Mouse (Mus musculus): ENCODE results near the gene H2afz. TPM values are rescaled to one million over a fixed set of nuclear protein-coding genes. Genes with fewer than 3 reads are reported as not detected.

H2afz gene
- polyA plus RNA-seq, 1 experiment from 2014 or later = 2,195 TPM

- Histone ChIP-seq H3K27me3 (no peaks in the 10 kb centered on the region), H3K4me3 (peak overlapping the region; percentile 87), H3K27ac (peak overlapping the region; percentile 98), H3K9me3 (no peaks in the 10 kb centered on the region), H3K9ac (peak overlapping the region; percentile 94), H3K4me2 (peak overlapping the region; percentile 48), H3K36me3 (0 out of 2 replicates have a peak, but pooled peaks cover 4% of the 10 kb centered on the region), H3K4me1 (peaks cover 28% of the 10 kb centered on the region)
- ATAC-seq (ENCODE audit: borderline replicate concordance, extremely low read depth, low FRiP score, low TSS enrichment) = peak; percentile 36
- under 1% methylated on average over 73 of the region's 74 CpGs for WGBS
Observed at GRCm38 (mm10) chr3:137864988-137865982, 998 bp downstream of the H2afz start.

GRCm38 (mm10) chr3:137867133-137867436, 2.8 kb downstream of the H2afz start:
- 0 out of 2 replicates have a peak, but pooled peaks cover 4% of the 10 kb centered on the region for H3K36me3 ChIP-seq
- H3K27ac ChIP-seq = peak overlapping the region; percentile 100
- ATAC-seq (ENCODE audit: borderline replicate concordance, extremely low read depth, low FRiP score, low TSS enrichment) = no peak
- H3K9ac ChIP-seq = peak overlapping the region; percentile 98
- 0% methylated on average over 2 of the region's 2 CpGs for WGBS
- H3K4me3 ChIP-seq = peak overlapping the region; percentile 86
- H3K27me3 ChIP-seq = no peaks in the 10 kb centered on the region
- peak overlapping the region; percentile 88 for H3K4me2 ChIP-seq
- peaks cover 18% of the 10 kb centered on the region for H3K4me1 ChIP-seq
- H3K9me3 ChIP-seq = no peaks in the 10 kb centered on the region

GRCm38 (mm10) chr3:137867437-137868093, 3.3 kb downstream of the H2afz start, which contains the start of gene Dnajb14:
Gene Dnajb14 (plus strand): TSS chr3:137867675.
- Histone ChIP-seq H3K4me2 (peak within 1 kb of the TSS; percentile 88), H3K27ac (peak within 1 kb of the TSS; percentile 100), H3K4me1 (peaks cover 18% of the 10 kb centered on the region), H3K9me3 (no peaks in the 10 kb centered on the region), H3K9ac (peak within 1 kb of the TSS; percentile 98), H3K36me3 (0 out of 2 replicates have a peak, but pooled peaks cover 4% of the 10 kb centered on the region), H3K4me3 (peak within 1 kb of the TSS; percentile 86), H3K27me3 (no peaks in the 10 kb centered on the region)
- WGBS = under 1% methylated on average over 77 of the region's 94 CpGs
- peak; percentile 46; the same call in 1 of the 2 replicates for ATAC-seq (ENCODE audit: borderline replicate concordance, extremely low read depth, low FRiP score, low TSS enrichment)

- Histone ChIP-seq H3K27ac (peak overlapping the region; percentile 100), H3K4me3 (peak overlapping the region; percentile 86), H3K4me1 (peaks cover 15% of the 10 kb centered on the region), H3K27me3 (no peaks in the 10 kb centered on the region), H3K9me3 (no peaks in the 10 kb centered on the region), H3K36me3 (0 out of 2 replicates have a peak, but pooled peaks cover 4% of the 10 kb centered on the region), H3K9ac (peak overlapping the region; percentile 98), H3K4me2 (peak overlapping the region; percentile 88)
- ATAC-seq (ENCODE audit: borderline replicate concordance, extremely low read depth, low FRiP score, low TSS enrichment) = 0 out of 2 replicates have a peak, but pooled peaks have one; percentile 9
- WGBS = 3% methylated on average over 26 of the region's 26 CpGs
Observed at GRCm38 (mm10) chr3:137868094-137868913, 4.0 kb downstream of the H2afz start.

- 89% methylated on average over 9 of the region's 9 CpGs for WGBS
- H3K4me2 ChIP-seq = no peak overlapping the region
Observed at GRCm38 (mm10) chr3:137869395-137869794, 5.1 kb downstream of the H2afz start.

GRCm38 (mm10) chr3:137879313-137879712, 15.0 kb downstream of the H2afz start:
- ATAC-seq (ENCODE audit: borderline replicate concordance, extremely low read depth, low FRiP score, low TSS enrichment) = no peak
- Histone ChIP-seq H3K27ac (no peak overlapping the region), H3K27me3 (no peaks in the 10 kb centered on the region), H3K4me1 (no peaks in the 10 kb centered on the region), H3K4me2 (no peak overlapping the region), H3K9me3 (no peaks in the 10 kb centered on the region), H3K36me3 (no peaks in the 10 kb centered on the region), H3K4me3 (no peak overlapping the region), H3K9ac (no peak overlapping the region)
- WGBS = 64% methylated on average over 3 of the region's 3 CpGs

More at GRCm38 (mm10) chr3:137869395-137869794, 5.1 kb downstream of the H2afz start:
- no peak for ATAC-seq (ENCODE audit: borderline replicate concordance, extremely low read depth, low FRiP score, low TSS enrichment)
- H3K36me3 ChIP-seq = 0 out of 2 replicates have a peak, but pooled peaks cover 4% of the 10 kb centered on the region
- H3K4me3 ChIP-seq = no peak overlapping the region
- H3K27ac ChIP-seq = no peak overlapping the region
- H3K27me3 ChIP-seq = no peaks in the 10 kb centered on the region
- no peak overlapping the region for H3K9ac ChIP-seq
- peaks cover 11% of the 10 kb centered on the region for H3K4me1 ChIP-seq
- H3K9me3 ChIP-seq = no peaks in the 10 kb centered on the region

- 48% methylated on average over 4 of the region's 4 CpGs for WGBS
- no peak overlapping the region for H3K27ac ChIP-seq
- H3K9ac ChIP-seq = no peak overlapping the region
- no peaks in the 10 kb centered on the region for H3K4me1 ChIP-seq
- no peaks in the 10 kb centered on the region for H3K36me3 ChIP-seq
- no peak for ATAC-seq (ENCODE audit: borderline replicate concordance, extremely low read depth, low FRiP score, low TSS enrichment)
- no peak overlapping the region for H3K4me3 ChIP-seq
- H3K4me2 ChIP-seq = no peak overlapping the region
- no peaks in the 10 kb centered on the region for H3K9me3 ChIP-seq
- H3K27me3 ChIP-seq = no peaks in the 10 kb centered on the region
Observed at GRCm38 (mm10) chr3:137880109-137880748, 15.9 kb downstream of the H2afz start.

- ATAC-seq (ENCODE audit: borderline replicate concordance, extremely low read depth, low FRiP score, low TSS enrichment) = no peak
- H3K27me3 ChIP-seq = no peaks in the 10 kb centered on the region
- H3K4me3 ChIP-seq = no peak overlapping the region
- no peaks in the 10 kb centered on the region for H3K36me3 ChIP-seq
- no peak overlapping the region for H3K27ac ChIP-seq
- 89% methylated on average over 5 of the region's 5 CpGs for WGBS
- H3K4me2 ChIP-seq = no peak overlapping the region
- H3K9me3 ChIP-seq = no peaks in the 10 kb centered on the region
- H3K4me1 ChIP-seq = no peaks in the 10 kb centered on the region
- H3K9ac ChIP-seq = no peak overlapping the region
Observed at GRCm38 (mm10) chr3:137881093-137881492, 16.8 kb downstream of the H2afz start.

GRCm38 (mm10) chr3:137887961-137888360, 23.7 kb downstream of the H2afz start:
- Histone ChIP-seq H3K27me3 (no peaks in the 10 kb centered on the region), H3K9me3 (no peaks in the 10 kb centered on the region), H3K9ac (no peak overlapping the region), H3K36me3 (peaks cover 15% of the 10 kb centered on the region; the same call in 1 of the 2 replicates), H3K4me2 (no peak overlapping the region), H3K4me3 (no peak overlapping the region), H3K27ac (no peak overlapping the region), H3K4me1 (no peaks in the 10 kb centered on the region)
- WGBS = 75% methylated on average over 7 of the region's 7 CpGs
- ATAC-seq (ENCODE audit: borderline replicate concordance, extremely low read depth, low FRiP score, low TSS enrichment) = no peak

- WGBS = 48% methylated on average over 3 of the region's 3 CpGs
- Histone ChIP-seq H3K36me3 (peaks cover 23% of the 10 kb centered on the region), H3K27me3 (no peaks in the 10 kb centered on the region), H3K4me1 (no peaks in the 10 kb centered on the region), H3K4me2 (no peak overlapping the region), H3K9ac (no peak overlapping the region), H3K4me3 (no peak overlapping the region), H3K27ac (no peak overlapping the region), H3K9me3 (no peaks in the 10 kb centered on the region)
- peak; percentile 65; the same call in 1 of the 2 replicates for ATAC-seq (ENCODE audit: borderline replicate concordance, extremely low read depth, low FRiP score, low TSS enrichment)
Observed at GRCm38 (mm10) chr3:137891089-137891488, 26.8 kb downstream of the H2afz start.

- H3K9ac ChIP-seq = no peak overlapping the region
- 97% methylated on average over 4 of the region's 4 CpGs for WGBS
- H3K27me3 ChIP-seq = no peaks in the 10 kb centered on the region
- no peaks in the 10 kb centered on the region for H3K9me3 ChIP-seq
- H3K36me3 ChIP-seq = peaks cover 23% of the 10 kb centered on the region
- ATAC-seq (ENCODE audit: borderline replicate concordance, extremely low read depth, low FRiP score, low TSS enrichment) = no peak
- no peaks in the 10 kb centered on the region for H3K4me1 ChIP-seq
- H3K27ac ChIP-seq = no peak overlapping the region
- no peak overlapping the region for H3K4me3 ChIP-seq
- H3K4me2 ChIP-seq = no peak overlapping the region
Observed at GRCm38 (mm10) chr3:137892118-137892517, 27.8 kb downstream of the H2afz start.

All from lung, embryonic 15.5 days (tissue).